Mouse (Mus musculus): Measurements from ENCODE around the gene A930009A15Rik. TPM values are rescaled to one million over a fixed set of nuclear protein-coding genes. Genes with fewer than 3 reads are reported as not detected.

A930009A15Rik gene
- polyA plus RNA-seq, 1 experiment from 2014 or later: not detected

- H3K9ac ChIP-seq (ENCODE audit: low read depth, low read length): no peak overlapping the region
- DNase-seq (ENCODE audit: low spot score): peak; percentile 67
- H3K4me2 ChIP-seq: peak overlapping the region; percentile 70
- peak; percentile 67 for ATAC-seq (replicated peaks; ENCODE audit: low FRiP score)
- H3K4me3 ChIP-seq (ENCODE audit: low read depth, low read length): peak overlapping the region; percentile 51
- H3K36me3 ChIP-seq (ENCODE audit: control insufficient read depth, insufficient read depth, low read length): no peaks in the 10 kb centered on the region
- no peaks in the 10 kb centered on the region for H3K9me3 ChIP-seq (ENCODE audit: control insufficient read depth, low read length)
- peak overlapping the region; percentile 50 for H3K27ac ChIP-seq (ENCODE audit: low read depth, low read length)
- peaks cover 63% of the 10 kb centered on the region for H3K27me3 ChIP-seq (replicated peaks; ENCODE audit: control insufficient read depth, insufficient read depth, low read length)
- under 1% methylated on average over 41 of the region's 41 CpGs for WGBS
- peaks cover 10% of the 10 kb centered on the region for H3K4me1 ChIP-seq (replicated peaks; ENCODE audit: control insufficient read depth, insufficient read depth, low read length)
Observed at GRCm38 (mm10) chr10:115586246-115587231, 16.8 kb downstream of the A930009A15Rik start.

GRCm38 (mm10) chr10:115587301-115587969 is 17.6 kb downstream of the A930009A15Rik start, which contains the start of gene Lgr5:
Gene Lgr5 (minus strand): TSS chr10:115587780.
- DNase-seq (ENCODE audit: low spot score) (peak; percentile 67), ATAC-seq (replicated peaks; ENCODE audit: low FRiP score) (peak; percentile 55)
- Histone ChIP-seq H3K36me3 (ENCODE audit: control insufficient read depth, insufficient read depth, low read length) (no peaks in the 10 kb centered on the region), H3K4me3 (ENCODE audit: low read depth, low read length) (peak within 1 kb of the TSS; percentile 51), H3K4me1 (replicated peaks; ENCODE audit: control insufficient read depth, insufficient read depth, low read length) (peaks cover 10% of the 10 kb centered on the region), H3K4me2 (peak within 1 kb of the TSS; percentile 70), H3K27ac (ENCODE audit: low read depth, low read length) (peak within 1 kb of the TSS; percentile 50), H3K9me3 (ENCODE audit: control insufficient read depth, low read length) (no peaks in the 10 kb centered on the region), H3K9ac (ENCODE audit: low read depth, low read length) (no peak within 1 kb of the TSS), H3K27me3 (replicated peaks; ENCODE audit: control insufficient read depth, insufficient read depth, low read length) (peaks cover 63% of the 10 kb centered on the region)
- WGBS: under 1% methylated on average over 47 of the region's 47 CpGs

GRCm38 (mm10) chr10:115587979-115588378 is 18.2 kb downstream of the A930009A15Rik start:
- 3% methylated on average over 7 of the region's 7 CpGs for WGBS
- Histone ChIP-seq H3K27me3 (replicated peaks; ENCODE audit: control insufficient read depth, insufficient read depth, low read length) (peaks cover 61% of the 10 kb centered on the region), H3K27ac (ENCODE audit: low read depth, low read length) (no peak overlapping the region), H3K9ac (ENCODE audit: low read depth, low read length) (no peak overlapping the region), H3K36me3 (ENCODE audit: control insufficient read depth, insufficient read depth, low read length) (no peaks in the 10 kb centered on the region), H3K4me2 (peak overlapping the region; percentile 70), H3K4me1 (replicated peaks; ENCODE audit: control insufficient read depth, insufficient read depth, low read length) (peaks cover 10% of the 10 kb centered on the region), H3K9me3 (ENCODE audit: control insufficient read depth, low read length) (no peaks in the 10 kb centered on the region), H3K4me3 (ENCODE audit: low read depth, low read length) (peak overlapping the region; percentile 51)
- DNase-seq (ENCODE audit: low spot score) (no peak), ATAC-seq (replicated peaks; ENCODE audit: low FRiP score) (no peak)

- Histone ChIP-seq H3K9me3 (ENCODE audit: control insufficient read depth, low read length) (no peaks in the 10 kb centered on the region), H3K4me1 (replicated peaks; ENCODE audit: control insufficient read depth, insufficient read depth, low read length) (no peaks in the 10 kb centered on the region), H3K27ac (ENCODE audit: low read depth, low read length) (no peak overlapping the region), H3K36me3 (ENCODE audit: control insufficient read depth, insufficient read depth, low read length) (no peaks in the 10 kb centered on the region), H3K4me3 (ENCODE audit: low read depth, low read length) (no peak overlapping the region), H3K4me2 (no peak overlapping the region), H3K9ac (ENCODE audit: low read depth, low read length) (no peak overlapping the region), H3K27me3 (replicated peaks; ENCODE audit: control insufficient read depth, insufficient read depth, low read length) (peaks cover 16% of the 10 kb centered on the region)
- 83% methylated on average over 11 of the region's 11 CpGs for WGBS
- DNase-seq (ENCODE audit: low spot score): no peak
- ATAC-seq (replicated peaks; ENCODE audit: low FRiP score): no peak
Observed at GRCm38 (mm10) chr10:115593221-115593620, 23.4 kb downstream of the A930009A15Rik start.

- Histone ChIP-seq H3K4me2 (no peak overlapping the region), H3K4me3 (ENCODE audit: low read depth, low read length) (no peak overlapping the region), H3K27ac (ENCODE audit: low read depth, low read length) (no peak overlapping the region), H3K27me3 (replicated peaks; ENCODE audit: control insufficient read depth, insufficient read depth, low read length) (peaks cover 12% of the 10 kb centered on the region), H3K36me3 (ENCODE audit: control insufficient read depth, insufficient read depth, low read length) (no peaks in the 10 kb centered on the region), H3K9ac (ENCODE audit: low read depth, low read length) (no peak overlapping the region), H3K4me1 (replicated peaks; ENCODE audit: control insufficient read depth, insufficient read depth, low read length) (no peaks in the 10 kb centered on the region), H3K9me3 (ENCODE audit: control insufficient read depth, low read length) (no peaks in the 10 kb centered on the region)
- WGBS: 86% methylated on average over 6 of the region's 6 CpGs
- ATAC-seq (replicated peaks; ENCODE audit: low FRiP score) (no peak), DNase-seq (ENCODE audit: low spot score) (no peak)
Observed at GRCm38 (mm10) chr10:115593651-115594050, 23.9 kb downstream of the A930009A15Rik start.

GRCm38 (mm10) chr10:115595748-115596147 is 26.0 kb downstream of the A930009A15Rik start:
- no peak for ATAC-seq (replicated peaks; ENCODE audit: low FRiP score)
- Histone ChIP-seq H3K4me2 (no peak overlapping the region), H3K4me1 (replicated peaks; ENCODE audit: control insufficient read depth, insufficient read depth, low read length) (no peaks in the 10 kb centered on the region), H3K27ac (ENCODE audit: low read depth, low read length) (no peak overlapping the region), H3K27me3 (replicated peaks; ENCODE audit: control insufficient read depth, insufficient read depth, low read length) (no peaks in the 10 kb centered on the region; the same call in 1 of the 2 replicates), H3K4me3 (ENCODE audit: low read depth, low read length) (no peak overlapping the region), H3K36me3 (ENCODE audit: control insufficient read depth, insufficient read depth, low read length) (no peaks in the 10 kb centered on the region), H3K9ac (ENCODE audit: low read depth, low read length) (no peak overlapping the region), H3K9me3 (ENCODE audit: control insufficient read depth, low read length) (no peaks in the 10 kb centered on the region)
- no peak for DNase-seq (ENCODE audit: low spot score)
- 77% methylated on average over 1 of the region's 1 CpGs for WGBS

GRCm38 (mm10) chr10:115617456-115618287 is 47.9 kb downstream of the A930009A15Rik start:
- Histone ChIP-seq H3K36me3 (ENCODE audit: control insufficient read depth, insufficient read depth, low read length) (no peaks in the 10 kb centered on the region), H3K4me2 (peak overlapping the region; percentile 31), H3K27me3 (replicated peaks; ENCODE audit: control insufficient read depth, insufficient read depth, low read length) (no peaks in the 10 kb centered on the region; the same call in 1 of the 2 replicates), H3K27ac (ENCODE audit: low read depth, low read length) (no peak overlapping the region), H3K9ac (ENCODE audit: low read depth, low read length) (no peak overlapping the region), H3K4me1 (replicated peaks; ENCODE audit: control insufficient read depth, insufficient read depth, low read length) (no peaks in the 10 kb centered on the region), H3K4me3 (ENCODE audit: low read depth, low read length) (no peak overlapping the region), H3K9me3 (ENCODE audit: control insufficient read depth, low read length) (no peaks in the 10 kb centered on the region)
- no peak for DNase-seq (ENCODE audit: low spot score)
- WGBS: 14% methylated on average over 14 of the region's 15 CpGs
- peak; percentile 65; the same call in 1 of the 2 replicates for ATAC-seq (replicated peaks; ENCODE audit: low FRiP score)

GRCm38 (mm10) chr10:115618288-115618856 is 48.6 kb downstream of the A930009A15Rik start:
- Histone ChIP-seq H3K4me2 (peak overlapping the region; percentile 31), H3K27me3 (replicated peaks; ENCODE audit: control insufficient read depth, insufficient read depth, low read length) (no peaks in the 10 kb centered on the region; the same call in 1 of the 2 replicates), H3K9me3 (ENCODE audit: control insufficient read depth, low read length) (no peaks in the 10 kb centered on the region), H3K9ac (ENCODE audit: low read depth, low read length) (no peak overlapping the region), H3K27ac (ENCODE audit: low read depth, low read length) (no peak overlapping the region), H3K4me3 (ENCODE audit: low read depth, low read length) (no peak overlapping the region), H3K4me1 (replicated peaks; ENCODE audit: control insufficient read depth, insufficient read depth, low read length) (no peaks in the 10 kb centered on the region), H3K36me3 (ENCODE audit: control insufficient read depth, insufficient read depth, low read length) (no peaks in the 10 kb centered on the region)
- DNase-seq (ENCODE audit: low spot score): no peak
- ATAC-seq (replicated peaks; ENCODE audit: low FRiP score): no peak
- WGBS: 29% methylated on average over 15 of the region's 15 CpGs
